Mouse (Mus musculus): ENCODE results near the gene Lpp. TPM values are rescaled to one million over a fixed set of nuclear protein-coding genes. Genes with fewer than 3 reads are reported as not detected.

Lpp gene
- total and polyA plus RNA-seq, 3 experiments, result 0.64 to 1.2 (median 0.68) TPM

GRCm38 (mm10) chr16:24973009-24973631 is 579.8 kb downstream of the Lpp start:
- Histone ChIP-seq H3K79me2 (replicated peaks; ENCODE audit: control insufficient read depth, extremely low read depth, insufficient read depth, poor library complexity, severe bottlenecking) (no peaks in the 10 kb centered on the region), H3K4me3 (replicated peaks in 1 of 3; ENCODE audit: low read depth in 2 of 3, low read length in 2 of 3, poor library complexity in 1 of 3) (no peak overlapping the region), H3K9ac (ENCODE audit: insufficient read depth, low read depth) (0 out of 2 replicates have a peak overlapping the region, but pooled peaks have one; percentile 4), H3K36me3 (replicated peaks in 1 of 2; ENCODE audit: control insufficient read depth in 1 of 2, insufficient read depth in 1 of 2, low read length in 1 of 2) (peaks cover 0 to 2% of the 10 kb centered on the region in 2 experiments), H3K27ac (ENCODE audit: insufficient read depth, low read depth) (no peak overlapping the region), H3K9me3 (replicated peaks; ENCODE audit: low read length) (no peaks in the 10 kb centered on the region), H3K4me1 (ENCODE audit: control insufficient read depth in 1 of 2, insufficient read depth in 2 of 2) (peaks cover 11 to 35% of the 10 kb centered on the region in 2 experiments), H3K27me3 (replicated peaks) (no peaks in the 10 kb centered on the region), H3K4me2 (ENCODE audit: insufficient read depth, low read depth, poor library complexity, severe bottlenecking) (peak overlapping the region; percentile 18; the same call in 1 of the 2 replicates)
- DNase-seq (ENCODE audit: extremely low read depth), result peak; percentile 53
- in situ Hi-C loops (cut with MboI; ENCODE audit: low pct_ligation_motif_present, low pct_unique_long_range_greater_than_20kb, low sequenced_read_pairs), result no loop called here
- 0 out of 2 replicates have a peak, but pooled peaks have one; percentile 15 for TF ChIP-seq BHLHE40 (IDR thresholded peaks at IDR 0.05; ENCODE audit: low read depth, low read length)
- 0 out of 2 replicates have a peak, but pooled peaks have one; percentile 43 for TF ChIP-seq MYC (IDR thresholded peaks at IDR 0.05; ENCODE audit: low read depth, low read length)
- peak; percentile 48; the same call in 1 of the 2 replicates for TF ChIP-seq SIN3A (IDR thresholded peaks at IDR 0.05; ENCODE audit: low read length)
- TF ChIP-seq MEF2A (IDR thresholded peaks at IDR 0.05; ENCODE audit: borderline replicate concordance, low read depth, low read length), result peak; percentile 91
- TF ChIP-seq ZKSCAN1 (IDR thresholded peaks at IDR 0.05; ENCODE audit: borderline replicate concordance, low read depth, low read length), result no peak
- peak; percentile 82 for TF ChIP-seq EP300 (IDR thresholded peaks at IDR 0.05; ENCODE audit: low read length)
- peak; percentile 93; the same call in 1 of the 2 replicates for TF ChIP-seq ZNF384 (IDR thresholded peaks at IDR 0.05; ENCODE audit: low read depth, low read length)
- TF ChIP-seq USF2 (conservative IDR thresholded peaks at IDR 0.05; ENCODE audit: low read depth, low read length), result no peak
- peak; percentile 33; the same call in 1 of the 2 replicates for TF ChIP-seq ETS1 (conservative IDR thresholded peaks at IDR 0.05; ENCODE audit: low read depth, low read length)
- no peak for TF ChIP-seq MXI1 (IDR thresholded peaks at IDR 0.05; ENCODE audit: low read depth, low read length)
- no peak for TF ChIP-seq PAX5 (IDR thresholded peaks at IDR 0.05; ENCODE audit: low read length)
- TF ChIP-seq JUN (IDR thresholded peaks at IDR 0.05; ENCODE audit: insufficient read depth, low read depth, low read length), result peak; percentile 16; the same call in 1 of the 2 replicates
- peak; percentile 35; the same call in 1 of the 2 replicates for TF ChIP-seq CHD2 (IDR thresholded peaks at IDR 0.05; ENCODE audit: low read length)
- 0 out of 2 replicates have a peak, but pooled peaks have one; percentile 33 for TF ChIP-seq JUND (conservative IDR thresholded peaks at IDR 0.05; ENCODE audit: low read depth, low read length)
- peak; percentile 76 for TF ChIP-seq IRF4 (IDR thresholded peaks at IDR 0.05; ENCODE audit: low read depth, low read length)
- no peak for TF ChIP-seq POLR2AphosphoS2 (IDR thresholded peaks at IDR 0.05; ENCODE audit: low read depth, low read length)
- dilution Hi-C loops (cut with MboI; ENCODE audit: extremely low pct_ligation_motif_present, extremely low pct_unique_long_range_greater_than_20kb, low sequenced_read_pairs), result no loop called here

GRCm38 (mm10) chr16:24977771-24978170 is 584.5 kb downstream of the Lpp start:
- dilution Hi-C loops (cut with MboI; ENCODE audit: extremely low pct_ligation_motif_present, extremely low pct_unique_long_range_greater_than_20kb, low sequenced_read_pairs), result no loop called here
- H3K9me3 ChIP-seq (replicated peaks; ENCODE audit: low read length), result no peaks in the 10 kb centered on the region

More at GRCm38 (mm10) chr16:24977771-24978170, 584.5 kb downstream of the Lpp start:
- Histone ChIP-seq H3K4me3 (replicated peaks in 1 of 3; ENCODE audit: low read depth in 2 of 3, low read length in 2 of 3, poor library complexity in 1 of 3) (no peak overlapping the region), H3K9ac (ENCODE audit: insufficient read depth, low read depth) (no peak overlapping the region), H3K27me3 (replicated peaks) (no peaks in the 10 kb centered on the region), H3K4me2 (ENCODE audit: insufficient read depth, low read depth, poor library complexity, severe bottlenecking) (no peak overlapping the region), H3K36me3 (replicated peaks in 1 of 2; ENCODE audit: control insufficient read depth in 1 of 2, insufficient read depth in 1 of 2, low read length in 1 of 2) (no peaks in the 10 kb centered on the region), H3K79me2 (replicated peaks; ENCODE audit: control insufficient read depth, extremely low read depth, insufficient read depth, poor library complexity, severe bottlenecking) (no peaks in the 10 kb centered on the region), H3K4me1 (ENCODE audit: control insufficient read depth in 1 of 2, insufficient read depth in 2 of 2) (peaks cover 5 to 26% of the 10 kb centered on the region in 2 experiments), H3K27ac (ENCODE audit: insufficient read depth, low read depth) (no peak overlapping the region)
- TF ChIP-seq TBP (conservative IDR thresholded peaks at IDR 0.05; ENCODE audit: low read depth, low read length), result no peak
- TF ChIP-seq NRF1 (IDR thresholded peaks at IDR 0.05; ENCODE audit: low read depth, low read length), result no peak
- no peak for TF ChIP-seq RAD21 (IDR thresholded peaks at IDR 0.05; ENCODE audit: low read depth, low read length)
- no peak for TF ChIP-seq GABPA (IDR thresholded peaks at IDR 0.05; ENCODE audit: insufficient replicate concordance, low read depth, low read length)
- DNase-seq (ENCODE audit: extremely low read depth), result no peak
- in situ Hi-C loops (cut with MboI; ENCODE audit: low pct_ligation_motif_present, low pct_unique_long_range_greater_than_20kb, low sequenced_read_pairs), result no loop called here

Measured in CH12.LX (cell line).